Mouse (Mus musculus) neural tube, embryonic 11.5 days (tissue): ENCODE results near the gene Acp7. TPM values are rescaled to one million over a fixed set of nuclear protein-coding genes. Genes with fewer than 3 reads are reported as not detected.

Source experiments
- ATAC-seq: fragments of 200-750 bp; cut with Nextera tagmentation; 2 replicates; pipeline ENCODE4 v1.8.0; 2017; ENCODE audit warnings: moderate number of reproducible peaks, mild to moderate bottlenecking, moderate TSS enrichment, moderate library complexity; ENCODE audit not compliant: insufficient read depth, low FRiP score, low TSS enrichment
- DNase-seq: peaks from one replicate; pipeline ENCODE4 v3.0.0-alpha.2; 2015; ENCODE audit warnings: low spot score
- H3K27ac ChIP-seq: fragments of 300-500 bp; sonication (generic); 2 replicates; pipeline ENCODE4 v1.5.1; 2014; ENCODE audit warnings: low read depth, mild to moderate bottlenecking, low read length
- H3K27me3 ChIP-seq: fragments of 300-500 bp; sonication (generic); 2 replicates; pipeline ENCODE4 v1.6.1; 2014; ENCODE audit warnings: mild to moderate bottlenecking, low read length, mixed read lengths; ENCODE audit not compliant: control insufficient read depth, insufficient read depth
- H3K36me3 ChIP-seq: fragments of 300-500 bp; sonication (generic); 2 replicates; pipeline ENCODE4 v1.6.1; 2014; ENCODE audit warnings: mild to moderate bottlenecking, low read length, moderate library complexity, mixed read lengths; ENCODE audit not compliant: control insufficient read depth, insufficient read depth
- H3K4me1 ChIP-seq: fragments of 300-500 bp; sonication (generic); 2 replicates; pipeline ENCODE4 v1.6.1; 2014; ENCODE audit warnings: low read length, mixed read lengths; ENCODE audit not compliant: control insufficient read depth, insufficient read depth
- H3K4me2 ChIP-seq: fragments of 300-500 bp; sonication (generic); 2 replicates; pipeline ENCODE4 v1.6.1; 2014; ENCODE audit warnings: low read depth, mild to moderate bottlenecking, moderate library complexity
- H3K4me3 ChIP-seq: fragments of 300-500 bp; sonication (generic); 2 replicates; pipeline ENCODE4 v1.5.1; 2014; ENCODE audit warnings: low read depth, low read length
- H3K9ac ChIP-seq: fragments of 300-500 bp; sonication (generic); 2 replicates; pipeline ENCODE4 v1.6.1; 2014; ENCODE audit warnings: mild to moderate bottlenecking, low read length
- H3K9me3 ChIP-seq: fragments of 300-500 bp; sonication (generic); 2 replicates; pipeline ENCODE4 v1.6.1; 2016; ENCODE audit warnings: low read length; ENCODE audit not compliant: control insufficient read depth
- WGBS: fragments of 180-500 bp; shearing (Covaris S2); extraction: QIAGEN DNeasy Blood & Tissue Kit; methylation state at CpG from one replicate; pipeline ENCODE4 v1.1.7; 2014; 5-methylcytosine and 5-hydroxymethylcytosine counted together
- polyA plus RNA-seq: library from polyadenylated mRNA; unstranded; fragments of >200 nt; fragmentation: Nextera tagmentation; extraction: Ambion mirVana; gene quantifications from 2 replicates; pipeline ENCODE4 v1.2.1, GENCODE M21; 2014

Gene Acp7
- polyA plus RNA-seq, 1 experiment from 2014 or later, result not detected

GRCm38 (mm10) chr7:28584468-28584867 is 46.7 kb downstream of the Acp7 start:
- Histone ChIP-seq H3K4me2 (no peak overlapping the region), H3K27me3 (no peaks in the 10 kb centered on the region), H3K9me3 (no peaks in the 10 kb centered on the region), H3K4me1 (peaks cover 8% of the 10 kb centered on the region), H3K9ac (no peak overlapping the region), H3K36me3 (no peaks in the 10 kb centered on the region), H3K4me3 (no peak overlapping the region), H3K27ac (no peak overlapping the region)
- WGBS, result 78% methylated on average over 4 of the region's 4 CpGs
- no peak for DNase-seq
- ATAC-seq, result no peak

GRCm38 (mm10) chr7:28583570-28584344 is 47.4 kb downstream of the Acp7 start:
- WGBS, result 76% methylated on average over 8 of the region's 8 CpGs
- Histone ChIP-seq H3K36me3 (no peaks in the 10 kb centered on the region), H3K4me2 (no peak overlapping the region), H3K4me3 (no peak overlapping the region), H3K27ac (no peak overlapping the region), H3K4me1 (peaks cover 8% of the 10 kb centered on the region), H3K27me3 (no peaks in the 10 kb centered on the region), H3K9ac (no peak overlapping the region), H3K9me3 (no peaks in the 10 kb centered on the region)
- DNase-seq (no peak), ATAC-seq (no peak)

GRCm38 (mm10) chr7:28582841-28583240 is 48.3 kb downstream of the Acp7 start:
- no peak overlapping the region for H3K4me3 ChIP-seq
- H3K27me3 ChIP-seq, result no peaks in the 10 kb centered on the region
- 86% methylated on average over 11 of the region's 11 CpGs for WGBS
- H3K9me3 ChIP-seq, result no peaks in the 10 kb centered on the region
- no peak overlapping the region for H3K9ac ChIP-seq
- DNase-seq (no peak), ATAC-seq (no peak)
- H3K4me1 ChIP-seq, result peaks cover 6% of the 10 kb centered on the region
- H3K4me2 ChIP-seq, result no peak overlapping the region
- H3K27ac ChIP-seq, result no peak overlapping the region
- H3K36me3 ChIP-seq, result no peaks in the 10 kb centered on the region

DNA sequence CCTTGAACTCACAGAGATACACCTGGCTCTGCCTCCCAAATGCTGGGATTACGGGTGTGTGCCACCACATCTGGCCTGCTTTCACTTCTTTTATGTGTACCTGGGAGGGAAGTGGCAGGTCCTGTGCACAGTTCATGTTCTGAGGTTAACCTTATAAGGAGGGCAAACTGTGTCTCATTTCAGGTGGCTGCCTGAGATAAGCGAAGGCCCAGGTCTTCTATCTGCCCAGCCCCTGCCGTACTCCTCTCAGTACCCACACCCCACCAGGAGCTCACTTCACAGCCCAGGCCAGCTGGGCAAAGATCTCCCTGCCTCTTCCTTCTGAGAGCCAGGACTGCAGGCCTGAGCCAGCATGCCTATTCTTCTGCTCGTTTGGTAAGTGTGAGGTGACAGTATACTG is 49.4 kb downstream of the Acp7 start:
- H3K4me3 ChIP-seq, result no peak overlapping the region
- H3K27me3 ChIP-seq, result no peaks in the 10 kb centered on the region
- no peak for DNase-seq
- H3K9ac ChIP-seq, result no peak overlapping the region
- no peak overlapping the region for H3K4me2 ChIP-seq
- no peak overlapping the region for H3K27ac ChIP-seq
- ATAC-seq, result no peak
- no peaks in the 10 kb centered on the region for H3K9me3 ChIP-seq
- no peaks in the 10 kb centered on the region for H3K36me3 ChIP-seq
- H3K4me1 ChIP-seq, result no peaks in the 10 kb centered on the region
- 90% methylated on average over 4 of the region's 4 CpGs for WGBS

DNA sequence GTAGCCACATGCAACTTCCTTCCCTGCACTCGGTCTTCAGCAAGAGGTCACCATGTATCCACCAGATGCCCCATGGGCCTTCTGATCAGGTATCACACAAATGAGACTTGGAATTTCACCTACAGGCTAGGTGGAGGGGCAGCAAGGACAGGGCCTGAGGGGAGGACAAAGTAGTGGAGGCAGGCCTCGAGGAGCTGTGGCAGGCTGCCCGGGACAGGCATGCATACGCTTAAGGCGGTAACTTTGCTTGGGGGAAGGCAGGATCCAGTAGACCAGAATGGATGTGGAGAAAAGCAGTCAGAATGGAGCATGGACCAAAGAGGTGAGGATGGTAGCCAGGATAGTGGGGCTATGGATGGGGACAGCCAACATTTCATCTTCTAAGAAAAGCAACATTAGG is 51.3 kb downstream of the Acp7 start:
- Histone ChIP-seq H3K9me3 (no peaks in the 10 kb centered on the region), H3K27me3 (no peaks in the 10 kb centered on the region), H3K4me3 (no peak overlapping the region), H3K4me2 (no peak overlapping the region), H3K27ac (no peak overlapping the region), H3K36me3 (no peaks in the 10 kb centered on the region), H3K9ac (no peak overlapping the region), H3K4me1 (0 out of 2 replicates have a peak, but pooled peaks cover 3% of the 10 kb centered on the region)
- 90% methylated on average over 5 of the region's 5 CpGs for WGBS
- no peak for ATAC-seq
- no peak for DNase-seq

DNA sequence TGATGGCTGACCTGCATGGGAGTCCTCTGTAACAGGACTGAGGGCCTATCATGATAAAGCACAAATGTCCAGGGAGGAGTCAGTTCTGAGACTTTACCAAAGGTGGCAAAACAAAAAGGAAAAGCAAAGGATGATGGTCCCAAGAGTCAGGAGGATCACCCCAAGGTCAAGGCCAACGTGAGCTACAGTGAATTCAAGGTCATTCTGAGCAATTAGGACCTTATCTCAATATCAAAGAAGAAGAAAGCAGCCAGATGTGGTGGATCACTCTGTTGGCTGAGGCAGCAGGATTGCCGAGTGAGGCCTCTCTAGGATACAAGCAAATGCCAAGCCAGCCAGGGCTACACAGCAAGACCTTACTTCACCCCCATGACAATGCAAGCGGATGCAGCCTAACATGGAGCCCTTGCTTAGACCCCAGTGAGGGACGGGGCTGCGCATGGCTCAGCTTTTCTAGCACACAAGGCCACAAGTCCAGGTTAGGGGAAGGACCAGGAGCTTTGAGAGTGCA is 52.5 kb downstream of the Acp7 start:
- no peak for ATAC-seq
- 74% methylated on average over 5 of the region's 5 CpGs for WGBS

GRCm38 (mm10) chr7:28577826-28578542 is 53.1 kb downstream of the Acp7 start:
- 83% methylated on average over 9 of the region's 9 CpGs for WGBS
- Histone ChIP-seq H3K27me3 (no peaks in the 10 kb centered on the region), H3K4me2 (no peak overlapping the region), H3K27ac (no peak overlapping the region), H3K9me3 (no peaks in the 10 kb centered on the region), H3K4me3 (no peak overlapping the region), H3K9ac (no peak overlapping the region), H3K36me3 (no peaks in the 10 kb centered on the region), H3K4me1 (0 out of 2 replicates have a peak, but pooled peaks cover 3% of the 10 kb centered on the region)
- ATAC-seq, result no peak
- no peak for DNase-seq

More for the DNA sequence above, 52.5 kb downstream of the Acp7 start:
- H3K9me3 ChIP-seq, result no peaks in the 10 kb centered on the region
- H3K4me2 ChIP-seq, result no peak overlapping the region
- DNase-seq, result no peak
- no peak overlapping the region for H3K27ac ChIP-seq
- H3K27me3 ChIP-seq, result no peaks in the 10 kb centered on the region
- no peak overlapping the region for H3K9ac ChIP-seq
- 0 out of 2 replicates have a peak, but pooled peaks cover 3% of the 10 kb centered on the region for H3K4me1 ChIP-seq
- no peak overlapping the region for H3K4me3 ChIP-seq
- no peaks in the 10 kb centered on the region for H3K36me3 ChIP-seq

GRCm38 (mm10) chr7:28576271-28576914 is 54.7 kb downstream of the Acp7 start:
- ATAC-seq (no peak), DNase-seq (no peak)
- Histone ChIP-seq H3K9ac (no peak overlapping the region), H3K4me2 (no peak overlapping the region), H3K36me3 (no peaks in the 10 kb centered on the region), H3K4me3 (no peak overlapping the region), H3K4me1 (0 out of 2 replicates have a peak, but pooled peaks cover 3% of the 10 kb centered on the region), H3K27me3 (no peaks in the 10 kb centered on the region), H3K9me3 (no peaks in the 10 kb centered on the region), H3K27ac (no peak overlapping the region)
- WGBS, result 77% methylated on average over 5 of the region's 5 CpGs
